Mouse (Mus musculus): ENCODE data around the gene Hook2. TPM values are rescaled to one million over a fixed set of nuclear protein-coding genes. Genes with fewer than 3 reads are reported as not detected.
A peak's percentile ranks its signal among the peaks of the same experiment; 100 is the strongest.

The Hook2 gene
- polyA plus RNA-seq, 1 experiment = 0.46 TPM

DNA sequence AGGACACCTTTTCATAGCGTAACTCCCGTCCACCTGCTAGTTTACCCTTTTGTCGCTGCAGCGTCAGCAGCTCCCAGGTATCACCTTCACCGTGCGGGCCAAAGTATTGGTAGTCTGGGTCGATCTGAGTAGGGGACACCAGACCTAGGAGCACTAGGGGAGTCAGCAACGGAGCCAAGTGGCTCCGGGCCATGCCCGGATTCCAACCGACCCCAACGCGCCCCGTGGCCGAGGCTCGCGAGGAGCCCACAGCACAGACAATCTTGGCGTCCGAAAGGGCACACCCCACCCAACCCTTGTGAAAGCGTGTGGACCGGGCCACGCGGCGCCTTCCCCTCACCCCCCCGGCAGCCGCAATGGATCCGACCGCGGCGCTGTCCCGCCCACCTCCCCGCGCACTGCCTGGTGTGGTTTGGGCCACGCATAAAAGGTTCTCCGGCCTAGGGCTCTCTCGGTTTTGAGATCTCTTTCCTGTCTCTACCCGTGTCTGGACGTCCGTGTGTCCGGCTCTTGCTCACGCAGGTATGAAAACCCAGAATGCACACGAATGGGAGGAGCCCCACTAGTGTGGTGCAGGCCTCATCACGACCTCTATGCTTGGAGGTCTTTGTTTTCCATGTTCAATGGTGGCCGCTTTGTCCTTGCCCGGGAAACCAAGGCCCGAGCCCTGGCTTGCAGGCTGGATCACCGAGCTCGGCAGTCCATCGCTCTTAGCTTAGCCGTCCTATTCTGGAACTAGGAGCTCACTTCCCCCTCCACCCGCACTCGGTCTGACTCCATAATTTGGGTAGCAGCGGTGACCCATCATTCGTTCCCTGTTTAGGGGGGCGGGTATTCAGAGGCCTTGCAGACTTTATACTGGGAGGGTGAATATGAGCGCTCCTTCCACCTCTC is 20.9 kb upstream of the Hook2 start, which contains the start of the genes Gm49661, Prdx2 and Rnaseh2a:
TSS of gene Gm49661 (minus strand) at position 193 of the 894 bp plus-strand sequence.
TSS of gene Prdx2 (plus strand) at position 347 of the 894 bp plus-strand sequence.
TSS of gene Rnaseh2a (minus strand) at position 527 of the 894 bp plus-strand sequence.
- no peak for TF ChIP-seq TAL1 (IDR thresholded peaks at IDR 0.05; ENCODE audit: low read length)
- TF ChIP-seq GATA1 (IDR thresholded peaks at IDR 0.05; ENCODE audit: low read length) = no peak
- Histone ChIP-seq H3K4me3 (replicated peaks) (peak within 1 kb of the TSS; percentile 79), H3K27me3 (ENCODE audit: control insufficient read depth) (no peaks in the 10 kb centered on the region), H3K36me3 (ENCODE audit: control insufficient read depth) (peaks cover 67% of the 10 kb centered on the region), H3K9me3 (ENCODE audit: control insufficient read depth, low read length) (peaks cover 2% of the 10 kb centered on the region; the same call in 1 of the 2 replicates), H3K4me1 (ENCODE audit: control insufficient read depth) (peaks cover 80% of the 10 kb centered on the region)

DNA sequence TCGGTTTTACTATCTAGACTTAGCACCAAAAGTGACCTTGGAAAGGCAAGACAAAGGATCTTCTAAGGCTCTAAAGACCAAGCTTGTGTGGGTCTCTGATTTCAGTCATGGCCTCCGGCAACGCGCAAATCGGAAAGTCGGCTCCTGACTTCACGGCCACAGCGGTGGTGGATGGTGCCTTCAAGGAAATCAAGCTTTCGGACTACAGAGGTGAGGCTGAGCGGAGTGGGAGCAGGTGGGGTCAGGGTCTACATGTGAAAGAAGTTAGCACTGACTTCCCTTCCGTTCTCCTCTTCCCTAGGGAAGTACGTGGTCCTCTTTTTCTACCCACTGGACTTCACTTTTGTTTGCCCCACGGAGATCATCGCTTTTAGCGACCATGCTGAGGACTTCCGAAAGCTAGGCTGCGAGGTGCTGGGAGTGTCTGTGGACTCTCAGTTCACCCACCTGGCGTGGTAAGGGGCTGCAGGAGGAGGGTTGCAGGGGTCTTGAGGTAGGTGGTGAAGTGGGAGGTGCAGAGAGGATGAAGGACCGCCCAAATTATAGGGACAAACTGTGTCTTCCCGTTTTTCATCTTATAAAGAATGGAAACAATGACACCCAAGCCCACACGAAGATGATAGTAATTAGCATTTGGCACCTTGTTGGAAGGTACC is 20.1 kb upstream of the Hook2 start:
- Histone ChIP-seq H3K27me3 (ENCODE audit: control insufficient read depth) (no peaks in the 10 kb centered on the region), H3K36me3 (ENCODE audit: control insufficient read depth) (peaks cover 69% of the 10 kb centered on the region), H3K9me3 (ENCODE audit: control insufficient read depth, low read length) (peaks cover 2% of the 10 kb centered on the region; the same call in 1 of the 2 replicates), H3K4me3 (replicated peaks) (peak overlapping the region; percentile 79), H3K4me1 (ENCODE audit: control insufficient read depth) (peaks cover 82% of the 10 kb centered on the region)
- TF ChIP-seq TAL1 (IDR thresholded peaks at IDR 0.05; ENCODE audit: low read length) = no peak
- no peak for TF ChIP-seq GATA1 (IDR thresholded peaks at IDR 0.05; ENCODE audit: low read length)

- peaks cover 71% of the 10 kb centered on the region for H3K36me3 ChIP-seq (ENCODE audit: control insufficient read depth)
- H3K4me1 ChIP-seq (ENCODE audit: control insufficient read depth) = peaks cover 84% of the 10 kb centered on the region
These were observed 19.5 kb upstream of the Hook2 start for GRCm38 (mm10) chr8:84970913-84971312.

GRCm38 (mm10) chr8:84973079-84973478 is 17.3 kb upstream of the Hook2 start:
- Histone ChIP-seq H3K9me3 (ENCODE audit: control insufficient read depth, low read length) (no peaks in the 10 kb centered on the region), H3K27me3 (ENCODE audit: control insufficient read depth) (peaks cover 7% of the 10 kb centered on the region), H3K4me1 (ENCODE audit: control insufficient read depth) (peaks cover 85% of the 10 kb centered on the region), H3K4me3 (replicated peaks) (peak overlapping the region; percentile 79), H3K36me3 (ENCODE audit: control insufficient read depth) (peaks cover 60% of the 10 kb centered on the region)
- no peak for TF ChIP-seq GATA1 (IDR thresholded peaks at IDR 0.05; ENCODE audit: low read length)
- no peak for TF ChIP-seq TAL1 (IDR thresholded peaks at IDR 0.05; ENCODE audit: low read length)

More at GRCm38 (mm10) chr8:84970913-84971312, 19.5 kb upstream of the Hook2 start:
- TF ChIP-seq TAL1 (IDR thresholded peaks at IDR 0.05; ENCODE audit: low read length) (peak; percentile 88), GATA1 (IDR thresholded peaks at IDR 0.05; ENCODE audit: low read length) (peak; percentile 97)
- Histone ChIP-seq H3K4me3 (replicated peaks) (peak overlapping the region; percentile 79), H3K27me3 (ENCODE audit: control insufficient read depth) (no peaks in the 10 kb centered on the region), H3K9me3 (ENCODE audit: control insufficient read depth, low read length) (peaks cover 2% of the 10 kb centered on the region; the same call in 1 of the 2 replicates)

- H3K36me3 ChIP-seq (ENCODE audit: control insufficient read depth) = peaks cover 60% of the 10 kb centered on the region
- H3K4me3 ChIP-seq (replicated peaks) = peak overlapping the region; percentile 79
- no peaks in the 10 kb centered on the region for H3K9me3 ChIP-seq (ENCODE audit: control insufficient read depth, low read length)
- H3K27me3 ChIP-seq (ENCODE audit: control insufficient read depth) = peaks cover 16% of the 10 kb centered on the region
- no peak for TF ChIP-seq TAL1 (IDR thresholded peaks at IDR 0.05; ENCODE audit: low read length)
- TF ChIP-seq GATA1 (IDR thresholded peaks at IDR 0.05; ENCODE audit: low read length) = no peak
- peaks cover 85% of the 10 kb centered on the region for H3K4me1 ChIP-seq (ENCODE audit: control insufficient read depth)
These were observed 16.4 kb upstream of the Hook2 start for GRCm38 (mm10) chr8:84973803-84974542.

- Histone ChIP-seq H3K9me3 (ENCODE audit: control insufficient read depth, low read length) (no peaks in the 10 kb centered on the region), H3K27me3 (ENCODE audit: control insufficient read depth) (peaks cover 16% of the 10 kb centered on the region), H3K36me3 (ENCODE audit: control insufficient read depth) (peaks cover 58% of the 10 kb centered on the region), H3K4me1 (ENCODE audit: control insufficient read depth) (peaks cover 88% of the 10 kb centered on the region), H3K4me3 (replicated peaks) (peak overlapping the region; percentile 71)
- TF ChIP-seq GATA1 (IDR thresholded peaks at IDR 0.05; ENCODE audit: low read length) (no peak), TAL1 (IDR thresholded peaks at IDR 0.05; ENCODE audit: low read length) (no peak)
These were observed 15.8 kb upstream of the Hook2 start for GRCm38 (mm10) chr8:84974543-84975142.

GRCm38 (mm10) chr8:84975434-84975833 is 15.0 kb upstream of the Hook2 start:
- Histone ChIP-seq H3K27me3 (ENCODE audit: control insufficient read depth) (peaks cover 16% of the 10 kb centered on the region), H3K36me3 (ENCODE audit: control insufficient read depth) (peaks cover 50% of the 10 kb centered on the region), H3K9me3 (ENCODE audit: control insufficient read depth, low read length) (no peaks in the 10 kb centered on the region), H3K4me3 (replicated peaks) (peak overlapping the region; percentile 71), H3K4me1 (ENCODE audit: control insufficient read depth) (peaks cover 96% of the 10 kb centered on the region)
- no peak for TF ChIP-seq TAL1 (IDR thresholded peaks at IDR 0.05; ENCODE audit: low read length)
- no peak for TF ChIP-seq GATA1 (IDR thresholded peaks at IDR 0.05; ENCODE audit: low read length)

Data from erythroblast, embryonic 14.5 days (primary cell).